21 mouse cellular contexts compared by ENCODE assay signal in genomic region chr17:72960243-72960642, GRCm38 (mm10). TPM values are rescaled to one million over a fixed set of nuclear protein-coding genes. Genes with fewer than 3 reads are reported as not detected.
DNase-seq lines count a peak whose midpoint lies in the region; ATAC-seq and TF ChIP-seq lines count a peak whose summit lies in the region.
"Had no signal": no experiment of that assay in that cellular context is flagged by ENCODE, and none has a peak within 500 bp of the region (broad histone marks: within the 10 kb centered on the region; RNA-seq: fewer than 3 reads in every experiment).

No protein-coding gene starts in this region.

- TF ChIP-seq POLR2A in myocyte (IDR thresholded peaks at IDR 0.05; ENCODE audit: insufficient read length, low read depth), result no peak

- no peak overlapping the region for H3K27ac ChIP-seq in kidney, embryonic 16.5 days (ENCODE audit: low read length)
- no peak overlapping the region for H3K27ac ChIP-seq in intestine, postnatal 0 days (ENCODE audit: low read depth, low read length)
- H3K27ac ChIP-seq: embryonic facial prominence, embryonic 12.5 days; heart, embryonic 15.5 days; hindbrain, embryonic 13.5 days; hindbrain, postnatal 0 days had no signal

- no peak for DNase-seq in kidney, adult 18-20 months
- DNase-seq in 3T3-L1 (ENCODE audit: low read depth, low spot score), result peak; percentile 38
- peak; percentile 64 for DNase-seq in A20 (ENCODE audit: low read depth, low spot score)
- no peak for DNase-seq in layer of hippocampus, postnatal 36 days
- DNase-seq: adrenal gland, postnatal 14 days; cerebellum, adult 2 months; cerebellum, postnatal 10 days; embryo, embryonic 11 days; gastrocnemius, postnatal 36 days; heart, adult 18-20 months; heart, postnatal 14 days had no signal

- no peak overlapping the region for H3ac ChIP-seq in myocyte (ENCODE audit: control insufficient read depth, insufficient read length)

- H3K4me2 ChIP-seq in kidney, embryonic 16.5 days (replicated peaks; ENCODE audit: low read depth, low read length), result no peak overlapping the region
- peak overlapping the region; percentile 54 for H3K4me2 ChIP-seq in myocyte (ENCODE audit: low read depth)
- no peak overlapping the region for H3K4me2 ChIP-seq in intestine, postnatal 0 days (replicated peaks; ENCODE audit: low read depth)
- H3K4me2 ChIP-seq: embryonic facial prominence, embryonic 12.5 days; heart, embryonic 11.5 days; heart, embryonic 15.5 days; hindbrain, embryonic 13.5 days had no signal

- peaks cover 18% of the 10 kb centered on the region for H3K4me1 ChIP-seq in kidney, embryonic 16.5 days (ENCODE audit: insufficient read depth, low read length)
- H3K4me1 ChIP-seq in intestine, postnatal 0 days (replicated peaks; ENCODE audit: control insufficient read depth, insufficient read depth, low read length), result peaks cover 7% of the 10 kb centered on the region; the same call in 1 of the 2 replicates
- H3K4me1 ChIP-seq: hindbrain, embryonic 13.5 days had no signal

- ATAC-seq in kidney, embryonic 16.5 days (ENCODE audit: low FRiP score, low TSS enrichment), result peak; percentile 49
- no peak for ATAC-seq in intestine, postnatal 0 days
- ATAC-seq: forebrain, embryonic 14.5 days; hindbrain, postnatal 0 days had no signal

- H3K9me3 ChIP-seq in kidney, embryonic 16.5 days (ENCODE audit: low read length), result no peaks in the 10 kb centered on the region
- no peaks in the 10 kb centered on the region for H3K9me3 ChIP-seq in intestine, postnatal 0 days (ENCODE audit: control insufficient read depth)
- H3K9me3 ChIP-seq: embryonic facial prominence, embryonic 12.5 days; heart, embryonic 15.5 days; hindbrain, embryonic 13.5 days had no signal

- TF ChIP-seq CTCF in intestine, postnatal 0 days (IDR thresholded peaks at IDR 0.05; ENCODE audit: low read depth), result no peak

- H3K27me3 ChIP-seq in kidney, embryonic 16.5 days (ENCODE audit: insufficient read depth, low read length), result no peaks in the 10 kb centered on the region
- H3K27me3 ChIP-seq in myocyte (ENCODE audit: control insufficient read depth, insufficient read depth, insufficient read length), result no peaks in the 10 kb centered on the region
- no peaks in the 10 kb centered on the region for H3K27me3 ChIP-seq in intestine, postnatal 0 days (replicated peaks; ENCODE audit: control insufficient read depth, insufficient read depth, low read length)
- H3K27me3 ChIP-seq: embryonic facial prominence, embryonic 12.5 days; heart, embryonic 15.5 days; hindbrain, embryonic 13.5 days had no signal

- no peaks in the 10 kb centered on the region for H3K36me3 ChIP-seq in kidney, embryonic 16.5 days (ENCODE audit: insufficient read depth, low read length)
- no peaks in the 10 kb centered on the region for H3K36me3 ChIP-seq in myocyte (ENCODE audit: control insufficient read depth, insufficient read depth)
- H3K36me3 ChIP-seq in intestine, postnatal 0 days (ENCODE audit: control insufficient read depth, insufficient read depth), result no peaks in the 10 kb centered on the region
- H3K36me3 ChIP-seq: embryonic facial prominence, embryonic 12.5 days; heart, embryonic 15.5 days; hindbrain, embryonic 13.5 days had no signal

- H3K79me2 ChIP-seq in myocyte (ENCODE audit: control insufficient read depth, insufficient read depth), result no peaks in the 10 kb centered on the region

- no peak overlapping the region for H3K9ac ChIP-seq in kidney, embryonic 16.5 days (replicated peaks; ENCODE audit: low read length)
- H3K9ac ChIP-seq in intestine, postnatal 0 days (ENCODE audit: low read depth, low read length), result no peak overlapping the region
- H3K9ac ChIP-seq: embryonic facial prominence, embryonic 12.5 days; heart, embryonic 15.5 days; hindbrain, embryonic 13.5 days had no signal

- no peak overlapping the region for H3K4me3 ChIP-seq in kidney, embryonic 16.5 days (ENCODE audit: low read length)
- no peak overlapping the region for H3K4me3 ChIP-seq in myocyte
- no peak overlapping the region for H3K4me3 ChIP-seq in intestine, postnatal 0 days (ENCODE audit: low read depth, low read length)
- H3K4me3 ChIP-seq: embryonic facial prominence, embryonic 12.5 days; heart, embryonic 15.5 days; hindbrain, embryonic 13.5 days had no signal

- 74% methylated on average over 4 of the region's 4 CpGs for WGBS in kidney, embryonic 16.5 days
- WGBS in intestine, postnatal 0 days, result 93% methylated on average over 4 of the region's 4 CpGs

TF ChIP-seq in myocyte, 11 proteins besides CTCF, POLR2A, EP300 and RAD21:
- TF ChIP-seq TCF12 (IDR thresholded peaks at IDR 0.05; ENCODE audit: insufficient read depth, poor library complexity, severe bottlenecking) (no peak), CEBPB (IDR thresholded peaks at IDR 0.05; ENCODE audit: insufficient read depth, poor library complexity, severe bottlenecking) (no peak), MYOG (IDR thresholded peaks at IDR 0.05; ENCODE audit: control insufficient read depth in 1 of 3, insufficient read depth in 1 of 3, insufficient read length in 2 of 3, low read depth in 2 of 3) (no peak), E2F4 (IDR thresholded peaks at IDR 0.05; ENCODE audit: insufficient read depth) (no peak), POLR2AphosphoS2 (IDR thresholded peaks at IDR 0.05; ENCODE audit: insufficient read length, low read depth) (no peak), MYOD1 (IDR thresholded peaks at IDR 0.05; ENCODE audit: control insufficient read depth in 1 of 3, insufficient read length in 2 of 3, low read depth in 2 of 3) (no peak), MAX (IDR thresholded peaks at IDR 0.05; ENCODE audit: low read depth) (no peak), SRF (IDR thresholded peaks at IDR 0.05; ENCODE audit: control insufficient read depth, insufficient read length, low read depth) (no peak), USF1 (IDR thresholded peaks at IDR 0.05; ENCODE audit: low read depth) (no peak), TCF3 (IDR thresholded peaks at IDR 0.05; ENCODE audit: insufficient read length, low read depth) (no peak), REST (IDR thresholded peaks at IDR 0.05; ENCODE audit: insufficient read depth, insufficient read length) (no peak)

RNA-seq across cellular contexts. Expression of gene Lbh, which starts 42.1 kb away (rescaled TPM):
- polyA plus RNA-seq in kidney, embryonic 16.5 days (2015; fragmentation: Nextera tagmentation; extraction: Ambion mirVana), result 8.4 and 8.8 TPM in 2 replicates
- polyA plus RNA-seq in myocyte (2012; fragmentation: generic; extraction: Trizol), result 29.8 TPM
- total RNA-seq in layer of hippocampus, postnatal 36 days (2021), result 10 to 100 TPM; 32.6 to 35.7 TPM
- polyA plus RNA-seq in intestine, postnatal 0 days (2015; fragmentation: Nextera tagmentation; extraction: Ambion mirVana), result 11.1 and 11.3 TPM in 2 replicates
- total RNA-seq: MEL had no signal

Comparison
In these comparisons a context has a peak if more than half of its experiments do, and no peak if none do; other contexts are left out.
1. DNase-seq: peak in 3T3-L1 (single experiment) and A20 (single experiment); none in kidney, adult 18-20 months (single experiment) and layer of hippocampus, postnatal 36 days (0 of 2).